Mouse (Mus musculus) kidney, postnatal 25 days (tissue): Measurements from ENCODE around the gene Vmn1r55.
"Not testable (repeated sequence)": the region's sequence is repeated elsewhere in the genome, so short reads cannot be mapped to it uniquely, and the experiment has no call there.

ENCODE experiments used
- DNase-seq, 2 experiments: peaks; one replicate each; pipeline ENCODE4 v3.0.0; 2021; ENCODE audit warnings: mixed read lengths in 2 of 2

Gene Vmn1r55

GRCm38 (mm10) chr7:5080815-5081214 is 68.7 kb downstream of the Vmn1r55 start:
- DNase-seq, result no peak

- DNase-seq, result peak; percentile 97 to 99
Measured at GRCm38 (mm10) chr7:5080010-5080751, 69.3 kb downstream of the Vmn1r55 start, which contains the start of gene Epn1. TSS of gene Epn1 (plus strand) at chr7:5080235.

GRCm38 (mm10) chr7:5079365-5080009 is 70.0 kb downstream of the Vmn1r55 start:
- not testable (repeated sequence) for DNase-seq
